Mouse (Mus musculus): ENCODE data around the gene Rasgef1b. TPM values are rescaled to one million over a fixed set of nuclear protein-coding genes. Genes with fewer than 3 reads are reported as not detected.

Gene Rasgef1b
- polyA plus RNA-seq, 1 experiment from 2014 or later = 39.7 TPM

DNA sequence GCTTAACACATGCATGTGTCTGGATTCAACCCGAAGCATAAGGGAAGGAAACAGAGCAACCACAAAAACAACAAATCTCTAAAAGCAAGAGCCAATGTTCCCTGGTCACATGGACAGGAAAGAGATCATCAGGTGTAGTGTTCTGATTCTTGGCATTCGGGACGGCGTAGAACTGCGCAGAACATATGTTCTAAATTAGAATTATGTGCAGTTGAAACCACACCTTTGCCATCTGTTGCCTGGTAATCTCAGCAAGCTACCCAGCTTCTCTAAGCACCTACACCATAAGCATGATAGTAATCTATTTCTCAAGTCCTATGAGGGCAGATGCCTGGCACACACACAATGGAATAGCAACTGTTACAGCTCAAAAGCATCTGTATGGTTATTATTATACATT lies 27.1 kb downstream of the Rasgef1b start:
- Histone ChIP-seq H3K4me2 (replicated peaks) (no peak overlapping the region), H3K36me3 (no peaks in the 10 kb centered on the region), H3K27ac (no peak overlapping the region), H3K4me3 (no peak overlapping the region), H3K27me3 (replicated peaks) (no peaks in the 10 kb centered on the region), H3K9ac (no peak overlapping the region), H3K9me3 (no peaks in the 10 kb centered on the region), H3K4me1 (no peaks in the 10 kb centered on the region)
- 89% methylated on average over 5 of the region's 5 CpGs for WGBS
- no peak for ATAC-seq (ENCODE audit: low FRiP score, low read depth)

DNA sequence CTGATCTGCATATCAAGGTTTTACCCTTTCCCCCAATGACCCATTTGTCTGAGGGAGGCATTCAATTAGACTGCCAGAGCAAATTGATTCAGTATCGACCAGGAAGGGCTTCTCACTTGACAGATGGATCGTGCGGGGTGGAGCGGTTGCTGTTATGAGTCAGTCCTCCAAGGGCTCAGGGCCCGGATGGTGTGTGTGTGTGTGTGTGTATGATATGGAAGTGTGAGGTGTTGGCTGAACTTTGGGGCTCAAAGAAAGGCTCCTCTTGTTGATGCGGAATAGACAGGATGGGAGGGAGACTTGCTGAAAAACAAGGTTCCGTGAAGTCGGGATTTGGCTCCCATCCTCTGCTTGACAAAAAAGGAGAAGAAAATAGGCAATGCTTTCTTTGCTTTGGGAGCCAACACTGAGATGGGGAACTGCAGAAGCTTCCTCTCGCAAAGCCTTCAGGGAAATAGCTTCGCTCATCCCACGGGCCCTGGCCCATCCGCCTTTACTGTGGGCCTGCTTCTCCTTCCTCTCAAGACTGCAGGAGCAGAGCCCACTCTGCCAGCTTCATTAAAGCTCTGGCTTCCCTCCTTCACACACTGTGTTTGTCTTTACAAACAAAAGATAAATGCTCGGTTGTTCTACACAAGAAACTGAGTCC lies 34.0 kb downstream of the Rasgef1b start:
- peak; percentile 58; the same call in 1 of the 2 replicates for ATAC-seq (ENCODE audit: low FRiP score, low read depth)
- Histone ChIP-seq H3K36me3 (no peaks in the 10 kb centered on the region), H3K4me1 (peaks cover 6% of the 10 kb centered on the region; the same call in 1 of the 2 replicates), H3K27ac (no peak overlapping the region), H3K4me3 (no peak overlapping the region), H3K9me3 (no peaks in the 10 kb centered on the region), H3K4me2 (replicated peaks) (no peak overlapping the region), H3K9ac (no peak overlapping the region), H3K27me3 (replicated peaks) (no peaks in the 10 kb centered on the region)
- 71% methylated on average over 13 of the region's 13 CpGs for WGBS

DNA sequence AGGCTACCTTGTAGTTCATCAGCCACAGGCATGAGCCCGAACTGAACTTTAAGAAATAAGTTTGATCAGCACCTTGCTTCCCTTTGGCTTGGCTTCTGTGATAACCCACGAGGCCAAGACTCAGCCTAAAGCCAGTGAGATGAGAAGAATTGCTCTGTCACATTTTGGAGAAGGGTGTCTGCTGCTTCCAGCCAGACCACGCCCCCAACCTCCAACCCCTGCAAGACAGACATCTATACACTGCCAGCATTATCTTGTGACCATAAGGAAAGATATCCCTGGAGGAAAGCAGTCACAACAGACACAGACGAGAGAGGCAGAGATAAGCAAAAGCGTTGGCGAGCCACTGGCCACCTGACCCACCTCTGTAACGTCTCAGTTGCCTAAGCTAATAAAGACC lies 39.0 kb downstream of the Rasgef1b start:
- no peak for ATAC-seq (ENCODE audit: low FRiP score, low read depth)

DNA sequence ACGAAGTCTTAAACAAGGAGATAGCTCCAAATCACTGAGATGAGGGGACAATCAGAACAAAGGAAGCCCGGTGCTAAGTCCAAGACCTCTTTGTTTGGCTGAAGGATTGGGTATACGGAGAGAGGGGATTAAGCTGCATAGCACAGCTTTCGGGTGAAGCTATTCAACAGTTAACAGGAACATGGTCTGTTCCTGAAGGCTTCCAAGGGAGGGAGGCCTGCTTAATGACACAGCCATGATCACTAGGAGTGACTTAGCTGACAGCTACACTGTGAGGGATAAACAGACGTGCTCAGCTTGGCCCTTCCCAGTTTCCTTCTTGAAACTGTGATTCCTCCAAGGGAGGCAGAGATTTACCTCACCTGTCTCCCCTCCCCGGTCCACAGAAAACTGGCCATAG lies 41.0 kb downstream of the Rasgef1b start:
- no peak overlapping the region for H3K4me3 ChIP-seq
- no peak overlapping the region for H3K9ac ChIP-seq
- no peak overlapping the region for H3K4me2 ChIP-seq (replicated peaks)
- H3K9me3 ChIP-seq = no peaks in the 10 kb centered on the region
- H3K4me1 ChIP-seq = no peaks in the 10 kb centered on the region
- no peak overlapping the region for H3K27ac ChIP-seq
- ATAC-seq (ENCODE audit: low FRiP score, low read depth) = no peak
- WGBS = 31% methylated on average over 6 of the region's 6 CpGs
- no peaks in the 10 kb centered on the region for H3K36me3 ChIP-seq
- no peaks in the 10 kb centered on the region for H3K27me3 ChIP-seq (replicated peaks)

More for the DNA sequence above, 39.0 kb downstream of the Rasgef1b start:
- no peak overlapping the region for H3K27ac ChIP-seq
- no peak overlapping the region for H3K9ac ChIP-seq
- WGBS = 77% methylated on average over 7 of the region's 7 CpGs
- no peaks in the 10 kb centered on the region for H3K27me3 ChIP-seq (replicated peaks)
- H3K4me2 ChIP-seq (replicated peaks) = no peak overlapping the region
- no peak overlapping the region for H3K4me3 ChIP-seq
- H3K4me1 ChIP-seq = peaks cover 4% of the 10 kb centered on the region; the same call in 1 of the 2 replicates
- no peaks in the 10 kb centered on the region for H3K9me3 ChIP-seq
- no peaks in the 10 kb centered on the region for H3K36me3 ChIP-seq

DNA sequence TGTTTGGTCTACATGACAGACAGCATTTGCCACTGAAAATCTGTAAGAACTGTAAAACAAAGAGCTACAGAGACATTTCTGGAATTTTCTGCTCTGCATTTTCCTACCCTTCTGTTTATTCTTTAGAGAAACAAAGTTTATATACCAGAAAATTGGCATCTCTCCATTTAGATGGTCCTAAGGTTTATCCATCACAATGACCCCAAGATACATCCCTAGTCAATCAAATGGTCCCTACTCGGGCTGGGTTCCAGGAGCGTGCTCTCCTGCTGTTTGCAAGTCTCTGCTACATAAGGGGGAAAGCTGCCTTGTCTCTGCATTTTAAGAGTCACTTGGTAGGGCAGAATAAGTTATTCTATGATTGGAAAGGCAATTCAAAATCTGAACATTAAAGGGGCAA lies 44.8 kb downstream of the Rasgef1b start:
- no peaks in the 10 kb centered on the region for H3K4me1 ChIP-seq
- WGBS = 50% methylated on average over 2 of the region's 2 CpGs

DNA sequence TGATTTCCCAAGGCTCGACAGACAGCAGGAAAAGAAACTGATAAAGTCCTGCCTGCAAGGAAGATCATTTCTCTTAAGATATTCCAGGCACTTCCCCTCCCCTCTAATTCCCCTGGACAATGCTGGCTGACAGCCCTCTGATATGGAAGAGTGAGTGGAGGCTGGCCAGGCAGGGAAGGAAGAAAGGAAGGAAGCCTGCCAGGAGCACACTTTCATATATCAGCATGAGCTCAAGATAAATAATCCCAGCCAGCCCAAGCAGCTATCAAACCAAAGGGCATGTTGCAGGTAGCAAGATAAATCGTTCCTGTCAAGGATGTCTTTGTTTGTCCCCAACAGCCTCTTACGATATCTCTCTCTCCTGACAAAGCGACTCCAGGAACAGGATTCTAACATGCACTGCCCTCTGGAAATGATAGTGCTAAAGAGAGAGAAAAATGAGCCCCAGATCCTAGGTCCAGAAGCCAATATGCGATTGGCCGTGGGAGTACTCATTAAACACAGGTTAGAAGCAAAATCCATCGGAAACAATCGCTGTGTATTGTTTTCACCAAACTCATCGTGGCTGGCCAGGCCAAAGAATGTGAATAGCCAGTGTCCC lies 58.8 kb downstream of the Rasgef1b start:
- Histone ChIP-seq H3K27me3 (replicated peaks) (no peaks in the 10 kb centered on the region), H3K36me3 (no peaks in the 10 kb centered on the region), H3K4me2 (replicated peaks) (no peak overlapping the region), H3K4me3 (no peak overlapping the region), H3K9me3 (no peaks in the 10 kb centered on the region), H3K4me1 (no peaks in the 10 kb centered on the region), H3K27ac (no peak overlapping the region), H3K9ac (no peak overlapping the region)
- no peak for ATAC-seq (ENCODE audit: low FRiP score, low read depth)
- 80% methylated on average over 9 of the region's 9 CpGs for WGBS

More for the DNA sequence above, 44.8 kb downstream of the Rasgef1b start:
- Histone ChIP-seq H3K27me3 (replicated peaks) (no peaks in the 10 kb centered on the region), H3K36me3 (no peaks in the 10 kb centered on the region), H3K27ac (no peak overlapping the region), H3K9ac (no peak overlapping the region), H3K9me3 (no peaks in the 10 kb centered on the region), H3K4me3 (no peak overlapping the region), H3K4me2 (replicated peaks) (no peak overlapping the region)
- ATAC-seq (ENCODE audit: low FRiP score, low read depth) = no peak

DNA sequence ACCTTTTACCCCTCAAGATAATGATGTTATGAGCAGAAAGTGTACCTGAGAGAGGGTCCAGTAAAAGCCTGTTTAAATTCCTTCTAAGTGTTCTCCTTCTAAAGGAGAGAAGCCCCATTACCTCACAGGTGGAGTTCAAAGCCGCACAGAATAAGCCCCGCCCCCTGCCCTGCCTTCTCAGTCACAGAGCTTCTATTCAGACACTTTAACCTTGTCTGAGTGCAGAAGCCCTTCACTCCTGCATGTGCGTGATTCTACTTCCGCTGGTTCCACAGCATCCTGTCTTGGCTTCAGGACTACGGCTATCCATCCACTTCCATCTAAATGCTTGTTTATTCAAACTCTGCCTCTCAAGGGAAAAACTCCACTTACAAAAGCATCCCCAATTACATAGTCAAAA lies 72.8 kb downstream of the Rasgef1b start:
- Histone ChIP-seq H3K4me1 (no peaks in the 10 kb centered on the region), H3K36me3 (no peaks in the 10 kb centered on the region), H3K4me3 (no peak overlapping the region), H3K9ac (no peak overlapping the region), H3K4me2 (replicated peaks) (no peak overlapping the region), H3K27ac (no peak overlapping the region), H3K9me3 (no peaks in the 10 kb centered on the region), H3K27me3 (replicated peaks) (no peaks in the 10 kb centered on the region)
- WGBS = 63% methylated on average over 5 of the region's 5 CpGs
- ATAC-seq (ENCODE audit: low FRiP score, low read depth) = no peak

DNA sequence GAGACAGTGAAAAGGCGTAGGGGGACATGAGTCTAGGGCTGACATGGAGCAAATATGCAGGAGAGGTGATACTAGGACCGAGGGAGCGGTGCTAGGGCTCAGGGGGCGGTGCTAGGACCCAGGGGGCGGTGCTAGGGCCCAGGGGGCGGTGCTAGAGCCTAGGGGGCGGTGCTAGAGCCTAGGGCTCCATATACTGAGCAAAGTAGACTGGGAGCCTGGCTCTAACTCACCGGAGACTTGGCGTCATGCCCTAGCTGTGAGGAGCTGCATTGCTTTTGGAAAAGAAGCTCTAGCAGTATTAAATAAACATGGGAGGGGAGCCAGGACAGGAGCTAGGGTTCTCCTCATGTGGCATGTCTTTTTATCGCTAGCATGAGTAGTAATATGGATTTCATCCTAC lies 75.9 kb downstream of the Rasgef1b start:
- H3K36me3 ChIP-seq = no peaks in the 10 kb centered on the region
- no peaks in the 10 kb centered on the region for H3K27me3 ChIP-seq (replicated peaks)
- no peak overlapping the region for H3K9ac ChIP-seq
- H3K9me3 ChIP-seq = no peaks in the 10 kb centered on the region
- no peak for ATAC-seq (ENCODE audit: low FRiP score, low read depth)
- H3K4me2 ChIP-seq (replicated peaks) = no peak overlapping the region
- H3K27ac ChIP-seq = no peak overlapping the region
- H3K4me1 ChIP-seq = no peaks in the 10 kb centered on the region
- WGBS = 85% methylated on average over 10 of the region's 10 CpGs
- H3K4me3 ChIP-seq = no peak overlapping the region

DNA sequence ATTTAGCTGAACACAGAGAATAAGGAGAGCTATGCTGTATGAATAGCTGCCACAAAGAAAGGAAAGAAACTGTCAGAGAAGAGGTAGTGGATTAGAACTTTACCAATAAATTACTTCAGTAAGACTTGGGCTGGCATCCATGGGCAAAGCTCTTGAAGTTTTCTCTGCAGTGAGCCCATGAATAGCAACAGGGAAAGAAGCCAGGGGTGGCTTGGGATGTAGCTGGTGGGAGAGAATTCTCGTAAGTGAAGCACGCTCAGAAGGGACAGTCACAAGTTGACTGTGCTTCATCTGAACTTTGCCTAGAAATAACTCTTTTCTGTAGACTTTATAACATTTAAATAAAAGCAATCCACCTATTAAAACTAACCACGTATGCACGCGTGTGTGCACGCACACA lies 87.5 kb downstream of the Rasgef1b start:
- 0 out of 2 replicates have a peak, but pooled peaks cover 3% of the 10 kb centered on the region for H3K27me3 ChIP-seq (replicated peaks)
- H3K27ac ChIP-seq = no peak overlapping the region
- H3K9me3 ChIP-seq = no peaks in the 10 kb centered on the region
- H3K4me3 ChIP-seq = no peak overlapping the region
- H3K9ac ChIP-seq = no peak overlapping the region
- no peak for ATAC-seq (ENCODE audit: low FRiP score, low read depth)
- H3K4me2 ChIP-seq (replicated peaks) = no peak overlapping the region
- 91% methylated on average over 6 of the region's 6 CpGs for WGBS
- no peaks in the 10 kb centered on the region for H3K36me3 ChIP-seq
- no peaks in the 10 kb centered on the region for H3K4me1 ChIP-seq

DNA sequence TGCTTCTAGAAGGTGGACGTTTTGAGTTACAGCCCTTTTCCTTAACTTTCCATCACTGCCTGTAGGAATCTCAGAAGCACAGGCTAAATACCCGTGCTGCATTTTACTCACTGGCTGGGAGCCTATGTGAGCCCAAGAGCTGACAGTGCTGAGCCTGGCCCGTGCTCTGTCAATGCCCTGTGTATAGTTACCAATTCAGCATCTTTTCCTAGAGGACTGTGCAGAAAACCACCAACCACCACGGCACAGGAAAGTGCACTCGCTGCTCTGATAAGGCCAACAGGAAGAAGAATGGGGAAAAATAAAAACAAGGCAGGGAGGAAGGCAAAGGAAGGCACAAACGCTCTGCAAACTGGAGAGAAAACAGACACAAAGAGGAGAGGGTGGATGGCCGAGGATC lies 92.3 kb downstream of the Rasgef1b start:
- ATAC-seq (ENCODE audit: low FRiP score, low read depth) = no peak
- Histone ChIP-seq H3K27ac (no peak overlapping the region), H3K9ac (no peak overlapping the region), H3K36me3 (no peaks in the 10 kb centered on the region), H3K9me3 (no peaks in the 10 kb centered on the region), H3K4me2 (replicated peaks) (no peak overlapping the region), H3K4me3 (no peak overlapping the region), H3K27me3 (replicated peaks) (0 out of 2 replicates have a peak, but pooled peaks cover 3% of the 10 kb centered on the region), H3K4me1 (no peaks in the 10 kb centered on the region)
- 57% methylated on average over 7 of the region's 7 CpGs for WGBS

DNA sequence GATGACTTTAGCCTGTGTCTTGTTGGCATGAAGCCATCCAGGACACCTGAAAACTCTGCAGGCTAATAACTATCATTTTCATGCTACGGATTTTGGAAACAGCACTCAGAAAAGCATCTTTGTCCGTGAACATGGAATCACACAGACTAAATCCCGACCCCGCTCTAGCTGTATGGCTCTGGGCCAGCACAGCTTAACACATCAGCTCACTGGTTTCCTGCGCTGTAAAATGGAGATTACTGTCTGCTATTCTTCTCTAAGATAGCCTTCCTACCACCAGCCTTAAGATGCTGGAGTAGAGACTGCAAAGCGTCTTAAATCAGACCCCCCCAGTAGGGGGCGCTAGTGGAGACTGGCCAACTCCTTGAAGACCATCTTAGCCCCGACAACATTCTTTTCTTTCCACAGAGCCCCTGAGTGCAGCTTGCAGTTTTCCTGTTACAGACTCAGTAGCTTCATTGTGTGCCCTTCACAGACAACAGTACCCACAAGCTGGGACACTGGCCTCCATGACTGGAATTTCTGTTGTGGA lies 94.8 kb downstream of the Rasgef1b start:
- Histone ChIP-seq H3K9me3 (no peaks in the 10 kb centered on the region), H3K36me3 (no peaks in the 10 kb centered on the region), H3K4me1 (no peaks in the 10 kb centered on the region), H3K4me2 (replicated peaks) (no peak overlapping the region), H3K27ac (no peak overlapping the region), H3K27me3 (replicated peaks) (no peaks in the 10 kb centered on the region), H3K9ac (no peak overlapping the region), H3K4me3 (no peak overlapping the region)
- WGBS = 87% methylated on average over 8 of the region's 8 CpGs
- no peak for ATAC-seq (ENCODE audit: low FRiP score, low read depth)

DNA sequence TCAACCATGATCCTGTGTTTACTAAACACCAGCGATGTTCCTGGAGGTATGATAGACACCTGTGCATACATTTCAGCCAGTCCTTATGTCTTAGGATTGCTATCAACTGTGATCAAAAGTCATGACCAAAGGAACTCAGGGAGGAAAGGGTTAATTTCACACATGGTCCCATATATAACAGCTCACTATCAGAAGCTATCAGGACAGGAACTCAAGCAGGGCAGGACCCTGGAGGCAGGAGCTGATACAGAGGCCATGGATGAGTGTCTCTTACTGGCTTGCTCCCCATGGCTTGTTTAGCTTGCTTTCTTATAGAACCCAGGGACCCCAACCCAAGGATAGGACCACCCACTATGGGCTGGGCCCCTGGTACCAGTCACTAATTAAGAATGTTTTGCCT lies 95.3 kb downstream of the Rasgef1b start:
- no peaks in the 10 kb centered on the region for H3K4me1 ChIP-seq
- H3K4me2 ChIP-seq (replicated peaks) = no peak overlapping the region
- ATAC-seq (ENCODE audit: low FRiP score, low read depth) = no peak
- H3K9me3 ChIP-seq = no peaks in the 10 kb centered on the region
- H3K36me3 ChIP-seq = no peaks in the 10 kb centered on the region
- no peak overlapping the region for H3K27ac ChIP-seq
- H3K9ac ChIP-seq = no peak overlapping the region
- H3K4me3 ChIP-seq = no peak overlapping the region
- WGBS = 92% methylated on average over 1 of the region's 1 CpGs
- no peaks in the 10 kb centered on the region for H3K27me3 ChIP-seq (replicated peaks)

All from neural tube, embryonic 12.5 days (tissue).